Mouse (Mus musculus) lung, adult 18-20 months (tissue): Measurements from ENCODE around the gene Pef1.

Experiments used
- DNase-seq, 2 experiments: peaks; one replicate each; pipeline ENCODE4 v3.0.0; 2022; ENCODE audit warnings: mixed read lengths in 2 of 2

Gene Pef1

DNA sequence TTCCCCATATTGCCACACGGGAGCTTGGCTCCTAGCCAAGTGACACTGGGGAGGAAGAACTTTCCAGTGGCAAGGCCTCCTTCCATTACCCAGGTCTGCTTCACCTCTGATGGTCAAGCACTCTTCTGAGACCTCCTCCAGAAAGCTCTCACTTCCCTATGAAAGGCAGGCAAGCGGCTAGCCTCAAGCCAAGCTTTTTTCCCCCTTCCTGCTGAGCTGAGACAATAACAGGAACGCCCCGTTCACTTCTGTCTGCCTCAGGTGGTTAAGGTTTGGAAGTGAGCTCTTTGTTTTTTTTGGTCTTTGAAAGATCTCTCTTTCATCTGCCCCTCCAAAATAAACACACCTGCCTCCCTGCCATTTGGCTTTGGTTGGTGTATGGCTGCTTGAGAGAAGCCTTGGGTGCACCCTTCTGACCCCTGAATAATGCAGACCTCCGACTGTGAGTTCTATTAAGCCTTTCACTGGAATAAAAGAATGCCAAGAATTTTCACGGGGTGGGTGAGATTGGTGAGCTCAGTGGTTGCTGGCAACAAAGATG, at the start of gene Pef1:
TSS of gene Pef1 (plus strand) at position 448 of the 541 bp plus-strand sequence.
- peak; percentile 67 to 77 for DNase-seq

DNA sequence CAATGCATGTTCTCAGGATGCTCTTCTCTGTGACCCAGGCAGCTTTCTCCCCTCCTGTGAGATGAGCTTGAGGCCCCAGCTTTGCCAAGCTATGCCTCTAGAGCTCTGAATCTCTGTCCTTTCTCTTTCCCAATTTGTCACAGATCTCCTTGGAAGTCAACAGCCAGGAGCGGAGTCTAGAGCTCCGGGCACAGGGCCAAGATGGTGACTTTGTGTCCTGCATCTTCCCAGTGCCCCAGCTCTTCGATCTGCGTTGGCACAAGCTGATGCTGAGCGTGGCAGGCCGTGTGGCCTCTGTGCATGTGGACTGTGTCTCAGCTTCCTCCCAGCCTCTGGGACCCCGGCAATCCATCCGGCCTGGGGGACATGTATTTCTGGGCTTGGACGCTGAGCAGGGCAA, 49.2 kb upstream of the Pef1 start:
- DNase-seq, result no peak

GRCm38 (mm10) chr4:130054727-130055126, 47.6 kb upstream of the Pef1 start:
- DNase-seq, result no peak

DNA sequence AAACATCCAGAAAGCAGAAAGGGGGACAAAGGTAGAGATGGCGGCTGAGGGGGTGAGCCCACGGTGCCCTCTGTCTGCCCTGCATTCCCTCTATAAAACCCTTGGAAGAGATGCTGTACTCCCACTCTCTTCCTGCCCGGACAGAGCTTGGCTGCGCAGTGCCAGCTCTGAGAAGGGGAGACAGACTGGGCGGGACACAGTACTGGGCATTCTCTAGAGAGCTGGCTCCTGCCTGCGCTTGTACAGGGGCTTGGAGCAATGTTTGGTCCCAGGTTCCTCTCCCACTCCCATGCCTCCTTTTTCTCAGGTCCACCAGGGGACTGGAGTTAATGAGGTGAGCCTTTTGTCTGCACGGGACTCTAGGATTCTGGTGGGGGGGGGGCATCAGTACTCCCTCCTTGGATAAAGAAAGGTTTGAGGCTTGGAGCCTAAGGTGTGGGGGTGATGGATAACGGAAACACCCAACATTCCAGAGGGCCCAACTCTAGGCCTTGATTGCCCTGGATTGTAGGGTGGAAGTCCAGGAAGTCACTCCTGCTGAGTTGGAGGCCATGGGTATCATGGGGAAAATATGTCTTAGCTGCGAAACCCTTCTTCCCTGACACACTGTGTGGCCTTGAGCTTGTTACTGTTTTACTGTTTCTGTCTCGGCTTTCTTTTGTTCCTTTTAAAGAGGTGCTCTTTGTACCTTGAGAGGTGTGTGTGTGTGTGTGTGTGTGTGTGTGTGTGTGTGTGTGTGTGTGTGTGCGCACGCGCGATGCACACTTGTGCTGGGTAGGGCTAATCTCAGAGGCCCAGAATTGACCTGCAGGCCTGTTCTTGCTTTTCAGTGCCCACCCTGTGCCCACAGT, 47.0 kb upstream of the Pef1 start:
- DNase-seq, result no peak

DNA sequence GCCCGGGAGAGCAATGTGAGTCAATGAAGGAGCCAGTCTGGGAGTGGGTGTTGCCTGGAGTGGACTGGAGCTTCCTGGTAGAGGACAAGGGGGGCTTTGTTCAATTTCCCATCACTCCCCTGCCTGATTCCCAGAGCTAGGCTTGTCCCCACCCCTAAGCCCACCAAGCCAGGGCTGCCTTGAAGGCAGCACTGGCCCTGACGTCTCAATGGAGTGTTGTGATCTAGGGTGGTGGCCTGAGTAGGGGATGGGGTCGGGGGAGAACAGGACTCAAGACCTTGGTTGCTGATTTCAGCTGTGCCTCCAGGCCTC, 46.4 kb upstream of the Pef1 start:
- no peak for DNase-seq

GRCm38 (mm10) chr4:130056471-130056870, 45.9 kb upstream of the Pef1 start:
- no peak for DNase-seq

DNA sequence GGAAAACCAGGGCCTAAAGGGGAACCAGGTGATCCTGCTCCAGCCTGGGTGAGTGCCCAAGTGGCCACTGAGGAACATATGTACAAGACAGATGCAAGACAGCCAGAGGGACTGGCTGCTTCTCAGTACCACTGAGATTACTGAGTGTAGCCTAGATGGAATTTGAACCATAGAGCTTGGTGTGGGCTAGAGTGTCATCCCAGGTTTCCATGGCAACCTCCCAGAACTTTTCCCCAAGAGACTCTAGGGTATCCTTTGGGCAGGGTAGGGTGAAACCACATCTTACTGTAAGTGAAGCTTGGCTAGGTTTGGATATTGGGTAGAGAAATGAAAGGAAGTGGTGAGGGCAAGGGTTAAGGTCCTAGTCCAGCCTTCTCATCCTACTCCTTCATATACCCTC, 41.4 kb upstream of the Pef1 start:
- no peak for DNase-seq

- no peak for DNase-seq
These were observed 39.2 kb upstream of the Pef1 start for GRCm38 (mm10) chr4:130063191-130063590.

DNA sequence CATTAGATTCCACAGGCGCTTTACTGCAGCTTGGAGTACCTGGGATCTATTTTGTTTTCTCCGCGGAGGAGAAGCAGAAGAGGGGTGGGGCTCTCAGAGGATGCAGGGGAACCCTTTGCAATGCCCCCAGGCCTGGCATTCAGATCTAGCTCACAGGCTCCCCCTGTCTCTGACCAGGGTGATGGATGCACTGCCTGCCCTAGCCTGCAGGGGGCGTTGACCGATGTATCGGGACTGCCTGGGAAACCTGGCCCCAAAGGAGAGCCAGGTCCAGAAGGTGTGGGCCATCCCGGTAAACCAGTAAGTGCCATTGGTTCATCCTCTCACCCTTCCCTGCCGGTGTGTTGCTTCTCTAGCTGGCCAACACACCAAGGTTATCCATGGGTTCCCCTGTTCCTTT, 35.5 kb upstream of the Pef1 start:
- DNase-seq, result peak; percentile 42 to 56

- DNase-seq, result no peak
These were observed 31.8 kb upstream of the Pef1 start for GRCm38 (mm10) chr4:130070523-130070922.

DNA sequence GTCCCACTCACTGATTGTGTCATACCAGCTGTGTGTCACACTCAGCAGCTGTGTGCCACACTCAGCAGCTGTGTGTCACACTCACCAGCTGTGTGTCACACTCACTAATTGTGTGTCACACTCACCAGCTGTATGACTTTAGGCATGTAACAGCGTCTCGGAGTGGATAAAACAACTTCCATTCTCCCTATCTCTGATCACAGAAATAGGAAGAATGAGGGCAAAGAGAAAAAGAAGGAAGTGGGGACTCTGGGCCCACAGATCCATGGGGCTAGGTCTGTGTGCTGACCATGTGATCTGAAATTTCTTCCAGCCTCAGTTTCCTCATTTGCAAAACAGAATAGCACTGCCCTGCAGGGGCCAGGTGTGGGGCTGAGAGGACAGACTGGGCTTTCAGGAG, 30.6 kb upstream of the Pef1 start:
- no peak for DNase-seq

- DNase-seq, result no peak
These were observed 29.0 kb upstream of the Pef1 start for GRCm38 (mm10) chr4:130073367-130073766.

GRCm38 (mm10) chr4:130074761-130075515, 27.4 kb upstream of the Pef1 start:
- peak; percentile 19 to 33 for DNase-seq

DNA sequence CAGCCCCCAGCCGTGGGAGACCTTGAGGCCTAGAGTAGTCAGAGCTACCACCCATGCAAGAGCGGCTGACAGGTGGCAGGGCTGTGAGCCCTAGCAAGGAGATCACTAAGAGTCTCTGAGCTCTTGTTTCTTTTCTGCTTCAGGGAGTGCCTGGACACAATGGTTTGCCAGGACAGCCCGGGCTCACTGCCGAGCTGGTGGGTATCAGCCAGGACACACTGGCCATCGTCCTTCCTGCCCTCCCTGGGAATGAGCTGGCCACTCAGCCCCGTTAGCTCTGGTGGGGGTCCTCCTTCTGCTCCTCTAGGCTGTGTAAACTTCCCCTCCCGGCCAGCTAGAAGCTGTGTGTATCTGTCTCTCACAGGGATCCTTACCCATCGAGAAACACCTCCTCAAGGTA, 25.5 kb upstream of the Pef1 start:
- no peak for DNase-seq

- DNase-seq, result no peak
These were observed 23.4 kb upstream of the Pef1 start for GRCm38 (mm10) chr4:130078816-130079485.

- DNase-seq, result no peak
These were observed 22.8 kb upstream of the Pef1 start for GRCm38 (mm10) chr4:130079521-130079920.

GRCm38 (mm10) chr4:130081345-130082190, 20.8 kb upstream of the Pef1 start:
- DNase-seq, result peak; percentile 53 to 69

- no peak for DNase-seq
These were observed 20.1 kb upstream of the Pef1 start for GRCm38 (mm10) chr4:130082211-130082610.

- no peak for DNase-seq
These were observed 17.9 kb upstream of the Pef1 start for GRCm38 (mm10) chr4:130084331-130084945.

GRCm38 (mm10) chr4:130085246-130085820, 17.0 kb upstream of the Pef1 start:
- DNase-seq, result no peak

GRCm38 (mm10) chr4:130087293-130087692, 15.1 kb upstream of the Pef1 start:
- DNase-seq, result peak; percentile 87

DNA sequence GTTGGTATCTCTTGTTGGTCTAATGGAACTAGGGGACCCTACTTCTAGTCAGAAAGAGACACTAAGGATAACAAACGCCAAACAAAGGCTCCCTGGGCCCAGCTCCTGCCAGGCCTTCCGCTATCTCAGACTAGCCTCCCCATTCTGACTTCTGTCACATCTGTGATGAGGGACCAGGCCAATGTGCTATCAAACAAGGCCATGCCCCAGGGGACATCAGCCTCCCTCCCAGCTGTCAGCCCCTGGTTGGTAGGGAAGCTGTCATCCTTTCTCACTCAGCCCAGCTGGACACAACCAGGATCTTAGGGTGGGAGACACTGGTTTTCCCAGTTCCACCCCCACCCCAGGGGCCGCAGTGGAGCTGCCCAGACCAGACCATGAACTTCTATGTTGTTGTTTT, 7.2 kb upstream of the Pef1 start:
- no peak for DNase-seq
